Mouse (Mus musculus) adrenal gland, postnatal 14 days (tissue): ENCODE measurements around the gene Mapk9. TPM values are rescaled to one million over a fixed set of nuclear protein-coding genes. Genes with fewer than 3 reads are reported as not detected.

ENCODE experiments used
- DNase-seq: peaks from one replicate; pipeline ENCODE4 v3.0.0; 2021; ENCODE audit warnings: mixed read lengths
- total RNA-seq: library from RNA; stranded (reverse); gene quantifications from 2 replicates; pipeline ENCODE4 v1.2.3, GENCODE M21; 2021

The Mapk9 gene
- total RNA-seq, 1 experiment from 2014 or later: 61.1 TPM

DNA sequence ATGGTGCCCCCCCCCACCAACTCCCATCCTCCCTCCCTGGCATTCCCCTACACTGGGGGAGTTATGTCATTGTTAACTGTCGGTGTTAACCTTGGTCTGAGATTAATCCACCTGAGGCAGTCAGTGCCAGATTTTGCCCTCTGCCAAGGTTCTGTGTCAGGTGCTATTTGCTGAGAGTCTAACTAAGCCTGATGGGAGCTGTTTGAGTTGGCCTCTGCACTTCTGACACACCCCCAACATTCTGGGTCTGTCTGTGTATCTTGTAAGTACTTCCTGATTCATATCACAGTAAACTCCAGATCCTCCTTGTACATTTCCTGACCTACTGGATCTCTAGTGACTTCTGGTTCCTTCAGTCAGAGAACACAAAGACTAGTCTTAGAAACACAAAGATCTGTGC, 5.9 kb upstream of the Mapk9 start:
- DNase-seq: no peak

DNA sequence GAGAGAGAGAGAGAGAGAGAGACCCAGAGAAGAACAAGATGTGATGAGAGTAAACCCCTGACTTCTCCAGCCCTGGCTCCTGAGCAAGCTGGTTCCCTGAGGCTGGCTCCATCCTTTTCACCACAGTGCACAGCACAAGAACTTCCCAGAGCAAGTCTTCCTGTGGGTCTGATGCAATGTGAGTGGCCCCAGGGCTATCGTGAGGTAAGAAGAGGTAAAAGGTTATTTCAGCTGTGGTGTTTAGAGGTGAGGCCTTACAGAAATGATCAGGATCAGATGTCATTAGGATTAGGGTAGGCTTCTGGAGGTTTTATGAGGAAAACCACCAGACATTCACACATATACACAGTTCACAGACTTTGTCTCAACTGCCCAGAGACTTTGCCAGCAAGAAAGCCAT, 4.7 kb upstream of the Mapk9 start:
- DNase-seq: no peak

DNA sequence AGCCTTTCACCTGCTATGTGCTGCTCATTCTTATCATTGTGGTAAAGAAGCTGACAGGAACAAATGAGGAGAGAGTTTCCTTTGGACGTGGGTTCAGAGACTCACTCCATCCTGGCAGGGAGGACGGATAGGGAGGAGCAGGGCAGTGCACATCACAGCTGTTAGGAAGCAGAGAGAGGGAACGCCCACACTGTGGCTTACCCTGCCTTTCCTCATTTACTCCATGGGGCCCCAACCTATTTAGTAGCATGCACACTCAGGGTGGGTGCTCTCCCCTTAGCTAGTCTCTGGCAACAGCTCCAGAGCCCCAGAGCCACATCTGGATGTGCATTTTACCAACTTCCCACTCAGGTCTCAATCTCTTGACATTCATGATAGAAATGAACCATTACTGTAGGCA, 3.8 kb upstream of the Mapk9 start:
- DNase-seq: no peak

DNA sequence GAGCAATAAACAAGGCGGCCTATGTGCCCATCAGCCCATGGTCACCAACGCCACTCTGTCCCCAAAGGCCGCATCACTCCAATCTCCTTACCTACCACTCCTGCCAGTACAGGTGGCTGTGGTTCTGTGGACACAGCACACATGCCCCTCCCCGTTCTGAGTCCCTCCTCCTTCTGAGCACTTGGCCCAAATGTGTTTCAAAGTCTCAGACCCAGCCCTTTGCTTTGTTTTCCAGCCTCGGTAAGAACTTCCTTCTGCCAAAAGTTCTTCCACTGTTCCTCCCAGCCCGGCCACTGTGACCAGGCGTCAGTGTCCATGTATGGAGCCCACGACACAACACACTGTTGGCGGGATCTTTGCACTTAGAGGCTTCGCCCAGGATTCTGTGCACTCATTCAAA, 2.2 kb upstream of the Mapk9 start:
- DNase-seq: no peak

DNA sequence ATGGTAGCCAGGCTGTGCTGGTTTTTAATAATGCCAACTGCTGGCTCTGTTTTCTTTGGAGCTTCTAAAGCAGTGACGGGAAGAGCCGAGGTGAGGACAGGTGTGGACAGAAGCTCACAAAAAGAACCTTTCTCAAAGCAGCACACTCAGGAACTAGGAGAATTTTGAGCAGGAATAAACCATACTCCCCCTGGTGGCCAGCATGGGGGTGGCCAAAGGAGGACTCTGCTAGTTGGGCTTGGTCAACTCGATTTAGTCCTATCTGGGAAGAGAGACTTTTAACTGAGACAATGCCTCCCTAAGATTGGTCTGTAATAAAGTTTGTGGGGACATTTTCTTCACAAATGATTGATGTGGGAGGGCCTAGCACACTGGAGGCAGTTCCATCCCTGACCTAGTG, 1.6 kb upstream of the Mapk9 start:
- peak; percentile 84 for DNase-seq

DNA sequence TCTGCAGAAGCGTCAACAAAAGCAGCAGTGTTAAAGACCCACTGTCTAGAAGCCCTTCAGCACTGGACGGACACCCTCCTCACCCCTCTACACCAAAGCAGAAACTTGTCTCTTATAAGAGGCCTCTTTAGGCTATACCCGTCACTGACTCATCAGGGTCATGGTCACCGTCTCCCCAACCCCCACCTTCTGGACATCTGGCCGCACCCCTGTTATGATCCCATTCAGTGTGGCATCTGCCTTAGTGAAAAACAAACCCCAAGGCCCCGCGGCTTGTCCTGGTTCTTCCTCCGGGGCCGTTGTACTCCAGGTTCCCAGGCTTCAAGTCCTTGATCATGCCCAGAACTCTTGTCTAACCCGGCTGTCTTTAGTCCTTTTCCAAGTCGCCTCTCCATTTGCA, 593 bp upstream of the Mapk9 start:
- DNase-seq: peak; percentile 66

DNA sequence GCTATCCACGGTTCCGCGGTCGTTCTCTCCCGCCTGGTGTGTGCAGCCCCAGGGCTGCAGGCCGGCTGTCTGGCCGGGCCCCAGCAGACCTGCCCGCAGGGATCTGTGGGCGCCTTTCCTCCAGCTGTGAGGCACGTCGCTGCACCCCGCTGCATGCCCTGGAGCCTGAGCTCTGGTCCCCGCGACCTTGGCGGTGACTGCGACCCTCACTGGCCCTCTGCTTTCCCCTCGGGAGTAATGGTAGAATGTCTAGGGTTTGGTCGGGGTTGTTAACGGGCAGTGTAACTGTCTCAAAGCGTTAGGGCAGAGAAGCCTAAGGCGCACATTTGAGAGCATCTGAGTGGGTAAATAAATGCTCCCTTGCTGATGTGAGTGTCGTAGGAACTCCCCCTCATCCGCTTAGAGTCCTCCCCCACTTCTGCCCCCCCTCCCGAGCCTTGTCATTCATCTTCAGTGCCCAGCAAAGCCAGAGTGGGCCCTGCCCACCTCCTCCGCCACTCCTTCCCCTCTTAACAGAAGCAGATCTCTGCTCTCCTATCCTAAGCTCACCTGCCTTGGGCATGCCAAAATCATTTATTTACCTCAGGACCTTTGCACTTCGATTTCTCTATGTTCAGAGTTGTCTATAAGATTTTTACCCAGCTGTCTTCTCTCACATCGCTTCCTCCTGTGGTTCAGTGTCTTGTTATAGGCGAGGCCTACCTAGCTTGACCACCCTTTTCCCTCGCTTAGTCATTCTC, 690 bp downstream of the Mapk9 start:
- peak; percentile 47 for DNase-seq

DNA sequence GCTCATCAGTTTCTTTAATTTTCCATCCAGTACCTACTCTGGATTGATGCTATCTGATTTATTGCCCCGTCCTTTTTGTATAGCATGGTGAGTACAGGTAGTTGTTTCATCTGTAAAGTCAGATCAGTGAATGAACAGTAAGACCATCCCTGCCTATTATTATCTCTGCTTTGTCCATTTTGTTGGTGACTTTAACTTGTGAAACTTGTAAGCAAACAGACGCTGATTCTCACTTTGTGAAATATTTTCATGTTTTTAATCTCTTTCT, 1.2 kb downstream of the Mapk9 start:
- no peak for DNase-seq

DNA sequence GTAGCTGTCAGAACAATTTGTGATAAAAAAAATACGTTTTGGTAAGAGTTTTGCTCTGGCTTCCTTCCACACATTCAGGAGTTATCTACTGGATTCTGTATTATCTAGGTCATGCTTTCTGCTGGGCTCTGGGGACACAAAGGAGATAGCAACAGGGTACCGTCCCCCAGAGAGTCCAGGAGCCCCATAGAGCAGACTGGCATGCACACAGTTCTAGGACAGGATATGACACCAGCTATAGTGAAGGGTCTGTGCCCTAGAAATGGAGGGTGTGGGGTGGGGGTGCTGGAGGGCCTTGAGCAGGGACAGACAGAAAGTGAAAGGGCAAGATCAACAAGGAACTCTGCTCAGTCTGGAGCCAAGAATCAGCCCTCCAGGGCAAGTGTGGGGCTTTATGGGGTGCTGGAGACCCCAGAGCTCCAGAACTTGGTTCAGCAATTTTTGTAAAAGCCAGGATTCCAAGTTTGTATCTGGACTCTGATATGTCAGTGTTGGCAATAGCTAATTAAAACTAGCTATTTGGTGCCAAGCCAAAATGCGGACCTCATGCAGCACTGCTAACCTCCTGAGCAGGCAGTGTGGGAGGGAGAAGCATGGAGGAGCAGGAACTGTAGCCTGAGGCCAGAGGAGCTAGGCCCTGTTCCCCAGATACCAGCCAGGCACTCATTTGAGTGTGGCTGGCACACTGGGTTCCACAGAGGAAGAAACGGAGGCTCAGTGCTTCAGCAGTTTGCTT, 1.7 kb downstream of the Mapk9 start:
- DNase-seq: peak; percentile 48

DNA sequence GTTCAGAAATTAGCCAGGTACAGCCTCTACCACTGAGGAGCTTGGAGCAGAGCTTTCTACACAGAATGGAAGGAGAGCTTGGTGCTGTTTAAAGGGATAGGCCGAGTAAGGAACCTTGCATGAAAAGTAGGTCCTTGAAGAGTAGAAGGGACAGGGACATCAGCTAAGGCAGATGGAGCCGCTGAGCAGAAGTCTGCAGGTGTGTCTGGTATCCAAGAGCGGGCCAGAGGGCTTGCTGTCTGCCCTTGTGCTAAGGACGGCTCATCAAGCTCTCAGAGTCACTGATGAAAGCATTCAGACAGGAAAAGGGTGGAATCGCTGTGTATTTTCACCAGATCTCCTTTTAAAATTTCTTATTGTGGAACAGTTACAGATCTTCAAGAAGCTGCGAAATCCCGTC, 3.8 kb downstream of the Mapk9 start:
- DNase-seq: no peak

DNA sequence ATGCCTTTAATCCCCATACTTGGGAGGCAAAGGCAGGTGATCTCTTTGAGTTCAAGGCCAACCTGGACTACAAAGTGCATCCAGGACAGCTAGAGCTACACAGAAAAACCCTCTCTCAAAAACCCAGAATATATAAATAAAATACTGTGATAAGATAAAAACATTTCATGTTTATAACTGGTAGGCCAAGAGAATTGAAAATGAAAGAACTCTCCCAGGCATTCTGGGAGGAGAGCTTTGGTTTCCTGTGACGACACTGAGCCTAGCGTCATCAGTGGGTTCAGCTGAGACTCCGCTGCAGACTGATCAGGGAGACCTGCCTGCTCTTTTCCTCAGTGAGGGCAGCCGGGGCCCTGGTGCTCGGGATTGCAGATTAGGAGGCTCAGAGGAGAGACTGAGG, 8.6 kb downstream of the Mapk9 start:
- DNase-seq: no peak

DNA sequence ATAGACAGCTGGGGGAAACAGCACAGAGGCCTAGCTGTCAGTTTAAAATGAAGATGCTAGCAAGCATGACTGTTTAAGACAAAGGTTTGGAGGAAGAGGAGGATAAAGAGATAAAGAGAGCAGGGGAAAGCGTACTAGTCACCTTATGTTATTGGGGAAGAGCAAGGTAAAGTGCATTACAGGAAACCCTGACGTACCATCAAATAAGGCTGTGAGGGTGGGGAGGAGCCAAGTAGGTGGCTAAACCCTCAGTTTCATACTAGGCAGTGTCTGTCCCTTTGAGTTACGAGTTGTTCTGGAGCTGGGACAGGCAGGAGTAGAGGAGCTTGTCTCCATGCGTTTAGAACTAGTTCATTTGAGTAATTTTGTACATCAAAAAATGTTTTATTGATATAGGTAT, 14.6 kb downstream of the Mapk9 start:
- DNase-seq: no peak

DNA sequence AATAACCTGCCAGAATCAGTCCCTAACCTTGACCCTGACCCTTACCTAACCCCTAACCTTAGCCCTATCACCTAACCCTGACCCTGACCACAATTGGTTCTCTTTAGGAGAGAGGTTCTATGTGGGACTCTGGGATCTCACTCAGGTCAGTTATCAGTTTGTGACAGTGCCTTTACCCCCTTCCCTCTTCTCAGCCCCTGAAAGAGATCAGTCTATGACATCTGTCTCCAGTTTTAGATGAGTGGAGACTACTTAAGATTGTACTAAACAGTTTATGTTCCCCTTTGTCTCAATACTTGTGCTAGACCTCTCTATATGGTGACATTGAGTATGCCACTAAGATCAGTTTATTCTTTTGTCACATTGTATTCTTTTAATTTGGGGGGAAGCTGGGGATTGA, 17.4 kb downstream of the Mapk9 start:
- no peak for DNase-seq

DNA sequence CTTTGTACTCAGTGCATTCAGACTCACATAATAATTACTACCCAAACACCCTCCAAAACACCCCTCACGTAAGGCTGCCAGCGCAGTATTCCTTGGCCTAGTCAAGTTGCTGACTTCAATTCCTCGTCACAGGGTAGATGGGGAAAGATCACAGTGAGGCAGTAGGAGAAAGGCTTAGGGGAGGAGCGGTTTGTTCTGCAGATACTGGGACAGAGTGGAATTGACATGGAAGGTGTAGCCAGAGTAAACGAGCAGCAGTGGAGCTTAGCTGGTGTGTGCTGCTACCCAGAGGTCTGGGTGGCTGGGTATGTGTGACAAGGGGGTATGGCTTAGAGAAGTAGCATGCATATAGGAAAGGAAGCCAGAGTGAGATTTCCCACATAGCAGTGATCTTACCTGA, 20.8 kb downstream of the Mapk9 start:
- no peak for DNase-seq

DNA sequence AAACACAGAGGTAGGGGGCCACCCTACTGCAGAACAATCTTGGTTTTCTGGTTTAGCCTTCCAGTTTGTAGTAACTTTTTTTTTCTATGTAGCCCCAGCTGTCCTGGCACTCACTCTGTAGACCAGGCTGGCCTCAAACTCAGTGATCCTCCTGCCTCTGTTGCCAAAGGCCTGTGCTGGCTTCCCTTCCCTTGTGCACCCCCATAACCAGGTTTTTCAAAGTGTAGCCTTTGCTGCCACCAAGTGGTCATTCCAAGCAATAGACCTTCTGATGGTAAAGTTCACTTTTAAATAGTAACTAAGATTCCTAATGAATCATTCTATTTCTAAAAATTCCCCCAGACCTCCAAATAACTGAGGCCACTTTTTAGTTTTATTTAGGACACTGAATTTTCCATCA, 23.2 kb downstream of the Mapk9 start:
- DNase-seq: peak; percentile 76

DNA sequence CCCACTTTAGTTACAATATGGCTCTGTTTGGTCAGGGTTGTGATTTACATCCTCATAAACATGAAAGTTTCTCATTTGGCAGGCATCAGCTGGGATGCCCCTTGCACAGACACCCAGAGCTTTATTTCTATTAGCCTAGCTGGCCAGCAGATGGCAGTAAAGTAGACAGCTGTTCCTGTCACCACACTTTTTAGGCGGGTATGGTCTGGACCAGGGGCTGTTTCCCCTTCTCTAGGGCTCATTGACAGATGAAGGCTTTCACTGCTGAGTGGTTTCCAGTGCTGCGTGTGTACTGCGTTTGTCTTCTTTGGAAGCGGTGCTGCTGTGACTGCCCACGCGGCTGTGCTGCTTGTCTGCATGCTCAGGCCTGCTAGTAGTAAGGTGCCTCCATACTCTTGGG, 25.4 kb downstream of the Mapk9 start:
- DNase-seq: peak; percentile 55

DNA sequence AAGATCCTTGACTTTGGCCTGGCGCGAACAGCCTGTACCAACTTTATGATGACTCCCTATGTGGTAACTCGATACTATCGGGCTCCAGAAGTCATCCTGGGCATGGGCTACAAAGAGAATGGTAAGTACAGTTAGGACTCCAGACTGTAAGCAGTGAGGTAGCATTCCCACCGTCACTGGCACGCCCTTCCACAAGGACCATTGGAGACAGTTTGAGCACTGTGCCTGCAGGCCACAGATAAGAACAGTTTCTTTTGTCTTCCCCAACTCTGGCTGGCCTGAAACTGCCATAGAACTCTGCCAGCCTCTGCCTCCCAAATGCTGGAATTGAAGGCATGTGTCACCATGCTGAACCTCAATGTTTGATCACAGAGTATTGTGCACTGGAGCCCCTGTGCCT, 26.2 kb downstream of the Mapk9 start:
- no peak for DNase-seq

DNA sequence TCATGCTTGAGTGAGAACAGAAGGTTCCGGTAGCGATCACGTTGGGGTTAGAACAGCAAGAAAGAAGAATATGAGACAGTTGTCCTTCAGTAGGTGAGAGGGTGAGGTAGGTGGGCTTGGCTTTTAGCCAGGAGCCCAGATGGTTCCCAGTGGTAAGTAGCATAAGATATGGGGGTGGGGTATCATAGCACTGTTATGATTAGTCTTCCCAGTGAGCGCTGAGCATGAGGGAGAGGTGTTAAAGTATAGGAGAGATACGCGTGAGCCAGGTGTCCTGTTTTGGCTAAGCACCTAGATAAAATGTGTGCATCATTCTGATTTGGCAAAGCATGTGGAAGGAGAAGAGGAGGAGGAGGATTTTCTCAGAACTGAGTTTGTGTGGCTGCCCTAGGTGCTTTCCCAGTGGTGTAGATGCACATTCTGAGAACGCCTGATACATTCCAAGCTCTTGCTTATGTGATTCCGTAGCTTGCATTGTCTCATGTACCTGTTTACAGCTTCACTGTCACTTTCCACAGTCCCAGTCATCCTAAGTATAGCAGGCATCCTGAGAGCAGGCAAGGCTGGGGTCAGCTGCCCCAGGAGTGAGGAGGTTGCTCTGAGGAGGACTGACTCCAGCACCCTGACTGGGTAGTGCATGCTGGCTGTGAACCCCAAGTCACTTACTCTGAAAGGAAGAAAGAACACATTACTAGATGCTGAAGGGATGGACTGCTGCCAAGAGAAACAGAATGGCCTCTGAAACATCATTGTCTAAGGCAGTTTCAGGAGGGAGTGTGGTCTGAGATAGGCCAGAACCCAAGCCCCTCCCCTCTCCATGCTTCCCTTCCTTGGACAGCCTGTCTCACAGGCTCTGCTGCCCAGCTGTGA, 30.6 kb downstream of the Mapk9 start:
- no peak for DNase-seq

DNA sequence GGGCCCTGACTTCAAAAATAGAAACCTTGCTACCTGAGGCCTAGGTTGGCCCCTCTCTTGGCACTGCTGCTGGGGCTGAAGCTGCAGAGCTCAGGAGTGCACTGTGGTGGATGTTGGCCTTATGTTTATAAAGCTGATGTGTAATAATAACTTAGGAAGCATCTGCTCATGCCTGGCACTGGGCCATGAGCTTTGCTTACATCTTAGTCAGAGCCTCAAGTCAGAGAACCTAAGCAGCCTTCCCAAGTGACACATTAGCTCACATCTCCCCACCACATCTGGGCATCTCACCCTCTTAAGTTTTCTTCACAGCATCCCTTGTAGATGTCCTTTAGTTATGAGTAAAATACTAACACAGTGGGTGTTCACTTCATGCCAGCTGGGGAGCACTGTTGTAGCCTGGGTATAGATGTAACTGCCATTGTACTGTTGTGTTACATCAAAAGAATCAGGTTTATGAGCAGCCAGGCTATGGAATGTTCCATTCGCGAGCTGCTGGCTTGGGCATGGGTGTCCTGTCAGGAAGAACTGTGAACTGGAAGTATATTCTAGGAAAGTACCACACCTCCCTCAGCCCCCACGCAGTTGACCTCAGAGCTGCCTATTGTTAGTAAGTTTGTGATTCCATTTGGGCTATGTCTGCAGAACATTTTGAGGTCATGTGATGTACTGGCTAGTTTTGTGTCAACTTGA, 33.5 kb downstream of the Mapk9 start:
- no peak for DNase-seq

DNA sequence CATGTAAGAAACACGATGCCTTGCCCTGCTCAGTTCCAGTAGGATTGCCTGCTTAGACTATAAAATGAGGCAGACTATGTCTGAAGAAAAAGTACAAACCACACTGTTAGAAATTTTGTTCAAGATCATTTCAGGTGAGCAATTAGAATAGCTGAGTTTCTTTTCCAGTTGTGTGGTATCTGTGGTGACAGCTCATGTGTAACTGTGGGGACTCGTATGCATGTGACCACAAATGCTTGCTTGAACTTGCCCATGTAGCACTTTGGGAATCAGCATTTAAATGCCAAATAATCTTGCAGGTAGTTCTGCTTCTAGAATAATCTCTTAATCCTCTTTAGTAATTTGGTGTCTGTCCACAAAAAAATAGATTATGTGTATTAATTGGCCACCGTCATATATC, 36.8 kb downstream of the Mapk9 start:
- DNase-seq: no peak

DNA sequence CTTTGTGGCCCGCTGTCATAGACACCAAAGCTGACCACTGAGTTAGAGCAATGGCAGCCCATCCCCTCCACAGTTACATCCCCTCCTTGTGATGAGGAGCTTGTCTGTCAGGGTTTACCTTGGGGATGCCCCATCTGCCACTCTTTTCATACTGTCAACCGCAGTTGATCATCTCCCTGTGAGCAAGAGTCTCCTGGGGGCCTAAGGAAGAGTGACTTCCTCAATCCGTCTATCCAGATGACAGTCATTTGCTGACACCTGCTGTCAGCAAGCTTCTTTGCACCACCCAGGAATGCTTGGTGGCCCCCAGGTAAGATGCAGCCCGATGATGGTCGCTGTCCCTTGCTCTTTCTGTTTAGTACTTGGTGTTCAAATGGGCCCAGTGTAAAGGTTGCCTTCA, 41.9 kb downstream of the Mapk9 start:
- no peak for DNase-seq

DNA sequence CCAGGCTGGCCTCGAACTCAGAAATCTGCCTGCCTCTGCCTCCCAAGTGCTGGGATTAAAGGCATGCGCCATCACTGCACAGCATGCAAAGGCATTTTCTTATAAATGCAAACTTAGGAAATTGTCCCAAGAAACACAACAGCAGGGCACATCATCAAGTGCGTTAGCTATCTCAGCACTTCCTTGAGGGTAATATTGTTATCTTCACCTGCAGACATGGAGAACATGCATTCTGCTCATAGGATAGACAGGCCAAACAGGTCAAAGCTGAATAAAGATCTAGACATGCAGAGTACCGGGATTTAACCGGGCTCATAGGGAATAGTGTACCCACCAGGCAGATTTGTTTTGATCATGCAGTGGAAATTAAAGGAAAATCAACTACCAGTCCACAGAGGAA, 45.4 kb downstream of the Mapk9 start:
- DNase-seq: no peak

DNA sequence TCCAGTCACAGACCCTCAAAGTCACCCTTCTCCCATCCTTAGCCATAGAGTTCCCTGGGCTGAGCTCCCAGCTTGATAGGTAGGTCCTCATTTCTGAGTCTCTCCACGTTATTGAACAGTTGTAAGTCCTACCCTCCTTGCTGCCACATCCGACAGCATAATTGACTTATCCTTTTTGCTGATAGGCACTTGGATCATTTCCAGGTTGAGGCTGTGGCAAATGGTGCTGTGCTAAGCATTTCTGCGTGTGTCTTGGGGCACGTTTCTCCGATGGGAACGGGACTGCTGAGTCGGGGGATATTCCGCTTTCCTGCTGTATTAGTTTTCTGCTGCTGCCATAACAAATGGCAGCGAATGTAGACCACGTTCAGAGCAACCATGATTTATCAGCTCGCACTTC, 47.3 kb downstream of the Mapk9 start:
- no peak for DNase-seq
